Mouse (Mus musculus): ENCODE data around the gene Traf7.

DNA sequence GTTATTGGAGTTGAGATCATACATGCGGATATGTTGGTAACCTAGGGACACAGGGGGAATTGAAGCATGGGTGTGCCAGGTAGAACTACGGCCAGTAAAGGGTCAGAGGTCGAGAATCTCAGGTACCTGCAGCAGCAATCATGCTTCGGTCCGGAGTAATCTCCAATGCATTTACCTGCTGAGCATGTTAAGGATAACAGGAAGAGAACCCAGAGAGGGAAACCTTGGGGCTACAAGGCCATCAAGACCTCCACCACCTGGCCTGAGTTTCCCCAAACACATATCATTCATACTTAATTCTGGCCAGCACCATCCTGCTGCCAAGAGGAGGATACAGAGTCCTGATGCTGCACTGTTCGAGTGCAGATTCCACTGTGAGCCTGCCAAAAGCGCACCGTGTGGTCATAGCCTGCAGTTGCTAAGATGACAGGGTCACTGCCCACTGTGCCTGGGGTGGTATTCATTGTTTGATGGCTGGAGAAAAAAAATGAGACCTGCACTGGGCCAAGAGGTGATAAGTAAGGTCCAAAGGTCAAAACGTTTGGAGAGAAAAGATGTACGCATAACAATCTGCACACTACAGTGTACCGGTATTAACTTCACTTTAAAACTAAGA lies 49.6 kb downstream of the Traf7 start:
- TF ChIP-seq SRF (IDR thresholded peaks at IDR 0.05; ENCODE audit: control insufficient read depth, insufficient read length, low read depth), result no peak
- TF ChIP-seq TCF12 (IDR thresholded peaks at IDR 0.05; ENCODE audit: insufficient read depth, poor library complexity, severe bottlenecking), result no peak
- TF ChIP-seq MYOG (IDR thresholded peaks at IDR 0.05; ENCODE audit: control insufficient read depth in 1 of 3, insufficient read depth in 1 of 3, insufficient read length in 2 of 3, low read depth in 2 of 3), result no peak
- no peak for TF ChIP-seq REST (IDR thresholded peaks at IDR 0.05; ENCODE audit: insufficient read depth, insufficient read length)
- TF ChIP-seq POLR2A (IDR thresholded peaks at IDR 0.05; ENCODE audit: insufficient read length, low read depth), result no peak
- TF ChIP-seq E2F4 (IDR thresholded peaks at IDR 0.05; ENCODE audit: insufficient read depth), result no peak
- no peak for TF ChIP-seq MAX (IDR thresholded peaks at IDR 0.05; ENCODE audit: low read depth)
- TF ChIP-seq USF1 (IDR thresholded peaks at IDR 0.05; ENCODE audit: low read depth), result no peak
- no peak for TF ChIP-seq MYOD1 (IDR thresholded peaks at IDR 0.05; ENCODE audit: control insufficient read depth in 1 of 3, insufficient read length in 2 of 3, low read depth in 2 of 3)

Data from myocyte (in vitro differentiated cells).